Mouse (Mus musculus): ENCODE data around the gene Hoxd9. TPM values are rescaled to one million over a fixed set of nuclear protein-coding genes. Genes with fewer than 3 reads are reported as not detected.

The Hoxd9 gene
- polyA plus RNA-seq, 1 experiment from 2014 or later, result 67.0 TPM

- no peak overlapping the region for H3K4me2 ChIP-seq (ENCODE audit: low read length)
- no peak overlapping the region for H3K4me3 ChIP-seq (replicated peaks; ENCODE audit: low read depth, low read length)
- 0 out of 2 replicates have a peak overlapping the region, but pooled peaks have one; percentile 31 for H3K27ac ChIP-seq
- no peaks in the 10 kb centered on the region for H3K9me3 ChIP-seq (replicated peaks; ENCODE audit: low read length)
- H3K9ac ChIP-seq (ENCODE audit: low read depth, low read length), result no peak overlapping the region
- WGBS, result 31% methylated on average over 9 of the region's 9 CpGs
- H3K36me3 ChIP-seq (ENCODE audit: insufficient read depth, low read length), result no peaks in the 10 kb centered on the region
- peaks cover 18% of the 10 kb centered on the region for H3K4me1 ChIP-seq (replicated peaks; ENCODE audit: insufficient read depth, low read length)
- no peak for TF ChIP-seq CTCF (IDR thresholded peaks at IDR 0.05; ENCODE audit: low read depth)
- DNase-seq (ENCODE audit: low spot score) (peak; percentile 90), ATAC-seq (replicated peaks; ENCODE audit: low FRiP score, low read depth) (0 out of 2 replicates have a peak, but pooled peaks have one; percentile 10)
- peaks cover 27% of the 10 kb centered on the region for H3K27me3 ChIP-seq (ENCODE audit: insufficient read depth, low read length)
These were observed 21.0 kb upstream of the Hoxd9 start for GRCm38 (mm10) chr2:74676376-74677052.

- Histone ChIP-seq H3K36me3 (ENCODE audit: insufficient read depth, low read length) (no peaks in the 10 kb centered on the region), H3K9me3 (replicated peaks; ENCODE audit: low read length) (no peaks in the 10 kb centered on the region), H3K4me1 (replicated peaks; ENCODE audit: insufficient read depth, low read length) (peaks cover 18% of the 10 kb centered on the region), H3K4me2 (ENCODE audit: low read length) (no peak overlapping the region), H3K27me3 (ENCODE audit: insufficient read depth, low read length) (peaks cover 21% of the 10 kb centered on the region), H3K4me3 (replicated peaks; ENCODE audit: low read depth, low read length) (no peak overlapping the region), H3K9ac (ENCODE audit: low read depth, low read length) (no peak overlapping the region), H3K27ac (no peak overlapping the region)
- 40% methylated on average over 2 of the region's 2 CpGs for WGBS
- ATAC-seq (replicated peaks; ENCODE audit: low FRiP score, low read depth), result no peak
- DNase-seq (ENCODE audit: low spot score), result no peak
- TF ChIP-seq CTCF (IDR thresholded peaks at IDR 0.05; ENCODE audit: low read depth), result no peak
These were observed 20.4 kb upstream of the Hoxd9 start for GRCm38 (mm10) chr2:74677106-74677505.

- ATAC-seq (replicated peaks; ENCODE audit: low FRiP score, low read depth) (no peak), DNase-seq (ENCODE audit: low spot score) (peak; percentile 88)
- peak within 1 kb of the TSS; percentile 76 for H3K4me2 ChIP-seq (ENCODE audit: low read length)
These were observed 18.5 kb upstream of the Hoxd9 start, which contains the start of gene Hoxd11 for GRCm38 (mm10) chr2:74678891-74679595. Gene Hoxd11, plus strand, starts transcription at chr2:74679557.

GRCm38 (mm10) chr2:74679596-74679971, 17.9 kb upstream of the Hoxd9 start:
- Histone ChIP-seq H3K27me3 (ENCODE audit: insufficient read depth, low read length) (peaks cover 5% of the 10 kb centered on the region; the same call in 1 of the 2 replicates), H3K36me3 (ENCODE audit: insufficient read depth, low read length) (no peaks in the 10 kb centered on the region), H3K27ac (peak overlapping the region; percentile 96), H3K4me1 (replicated peaks; ENCODE audit: insufficient read depth, low read length) (peaks cover 12% of the 10 kb centered on the region), H3K4me3 (replicated peaks; ENCODE audit: low read depth, low read length) (peak overlapping the region; percentile 82), H3K4me2 (ENCODE audit: low read length) (peak overlapping the region; percentile 76), H3K9ac (ENCODE audit: low read depth, low read length) (peak overlapping the region; percentile 98), H3K9me3 (replicated peaks; ENCODE audit: low read length) (no peaks in the 10 kb centered on the region)
- ATAC-seq (replicated peaks; ENCODE audit: low FRiP score, low read depth) (no peak), DNase-seq (ENCODE audit: low spot score) (no peak)
- under 1% methylated on average over 26 of the region's 26 CpGs for WGBS
- TF ChIP-seq CTCF (IDR thresholded peaks at IDR 0.05; ENCODE audit: low read depth), result no peak

More at GRCm38 (mm10) chr2:74678891-74679595, 18.5 kb upstream of the Hoxd9 start, which contains the start of gene Hoxd11:
- Histone ChIP-seq H3K4me1 (replicated peaks; ENCODE audit: insufficient read depth, low read length) (peaks cover 13% of the 10 kb centered on the region), H3K27ac (peak within 1 kb of the TSS; percentile 96), H3K27me3 (ENCODE audit: insufficient read depth, low read length) (peaks cover 7% of the 10 kb centered on the region), H3K4me3 (replicated peaks; ENCODE audit: low read depth, low read length) (peak within 1 kb of the TSS; percentile 82), H3K36me3 (ENCODE audit: insufficient read depth, low read length) (no peaks in the 10 kb centered on the region), H3K9ac (ENCODE audit: low read depth, low read length) (peak within 1 kb of the TSS; percentile 98), H3K9me3 (replicated peaks; ENCODE audit: low read length) (no peaks in the 10 kb centered on the region)
- TF ChIP-seq CTCF (IDR thresholded peaks at IDR 0.05; ENCODE audit: low read depth), result no peak
- WGBS, result 4% methylated on average over 15 of the region's 15 CpGs

- H3K27ac ChIP-seq, result peak overlapping the region; percentile 96
- H3K9me3 ChIP-seq (replicated peaks; ENCODE audit: low read length), result no peaks in the 10 kb centered on the region
- DNase-seq (ENCODE audit: low spot score) (peak; percentile 90), ATAC-seq (replicated peaks; ENCODE audit: low FRiP score, low read depth) (no peak)
- WGBS, result 1% methylated on average over 23 of the region's 23 CpGs
- H3K27me3 ChIP-seq (ENCODE audit: insufficient read depth, low read length), result peaks cover 5% of the 10 kb centered on the region; the same call in 1 of the 2 replicates
- H3K4me3 ChIP-seq (replicated peaks; ENCODE audit: low read depth, low read length), result peak overlapping the region; percentile 82
- H3K9ac ChIP-seq (ENCODE audit: low read depth, low read length), result peak overlapping the region; percentile 98
- H3K4me1 ChIP-seq (replicated peaks; ENCODE audit: insufficient read depth, low read length), result peaks cover 11% of the 10 kb centered on the region
- no peaks in the 10 kb centered on the region for H3K36me3 ChIP-seq (ENCODE audit: insufficient read depth, low read length)
- H3K4me2 ChIP-seq (ENCODE audit: low read length), result peak overlapping the region; percentile 76
- TF ChIP-seq CTCF (IDR thresholded peaks at IDR 0.05; ENCODE audit: low read depth), result no peak
These were observed 17.5 kb upstream of the Hoxd9 start for GRCm38 (mm10) chr2:74679980-74680379.
